Mouse (Mus musculus): Measurements from ENCODE around the gene Acox2. TPM values are rescaled to one million over a fixed set of nuclear protein-coding genes. Genes with fewer than 3 reads are reported as not detected.
A peak's percentile ranks its signal among the peaks of the same experiment; 100 is the strongest.

Gene Acox2
- total RNA-seq, 2 experiments from 2014 or later = 0.36 TPM; not detected in 1

GRCm38 (mm10) chr14:8220912-8221311, 38.2 kb downstream of the Acox2 start:
- TF ChIP-seq CTCF (IDR thresholded peaks at IDR 0.05) = no peak
- Histone ChIP-seq H3K4me3 (no peak overlapping the region), H3K27ac (no peak overlapping the region)
- no peak for DNase-seq (ENCODE audit: extremely low spot score in 1 of 2, low spot score in 2 of 2)
- intact Hi-C loops (cut with DNase I) = no loop called here

- intact Hi-C loops (cut with DNase I) = no loop called here
- peak; percentile 59 for TF ChIP-seq CTCF (IDR thresholded peaks at IDR 0.05)
- no peak for DNase-seq (ENCODE audit: extremely low spot score in 1 of 2, low spot score in 2 of 2)
- Histone ChIP-seq H3K27ac (no peak overlapping the region; the same call in 1 of the 2 replicates), H3K4me3 (no peak overlapping the region)
Measured at GRCm38 (mm10) chr14:8220306-8220705, 38.8 kb downstream of the Acox2 start.

GRCm38 (mm10) chr14:8219876-8220275, 39.3 kb downstream of the Acox2 start:
- no peak overlapping the region; the same call in 1 of the 2 replicates for H3K27ac ChIP-seq
- intact Hi-C loops (cut with DNase I) = no loop called here
- DNase-seq (ENCODE audit: extremely low spot score in 1 of 2, low spot score in 2 of 2) = no peak
- no peak for TF ChIP-seq CTCF (IDR thresholded peaks at IDR 0.05)
- no peak overlapping the region for H3K4me3 ChIP-seq

- no peak for DNase-seq (ENCODE audit: extremely low spot score in 1 of 2, low spot score in 2 of 2)
- intact Hi-C loops (cut with DNase I) = no loop called here
- no peak for TF ChIP-seq CTCF (IDR thresholded peaks at IDR 0.05)
- H3K4me3 ChIP-seq = no peak overlapping the region
- H3K27ac ChIP-seq = peak overlapping the region; percentile 55
Measured at GRCm38 (mm10) chr14:8218730-8219380, 40.3 kb downstream of the Acox2 start.

GRCm38 (mm10) chr14:8218238-8218637, 40.9 kb downstream of the Acox2 start:
- no peak for DNase-seq (ENCODE audit: extremely low spot score in 1 of 2, low spot score in 2 of 2)
- H3K27ac ChIP-seq = peak overlapping the region; percentile 55
- intact Hi-C loops (cut with DNase I) = no loop called here
- H3K4me3 ChIP-seq = no peak overlapping the region
- no peak; the same call in 1 of the 2 replicates for TF ChIP-seq CTCF (IDR thresholded peaks at IDR 0.05)

- no peak overlapping the region for H3K27ac ChIP-seq
- intact Hi-C loops (cut with DNase I) = no loop called here
- H3K4me3 ChIP-seq = peak overlapping the region; percentile 92
- no peak for DNase-seq (ENCODE audit: extremely low spot score in 1 of 2, low spot score in 2 of 2)
- no peak for TF ChIP-seq CTCF (IDR thresholded peaks at IDR 0.05)
Measured at GRCm38 (mm10) chr14:8216100-8216499, 43.1 kb downstream of the Acox2 start.

GRCm38 (mm10) chr14:8215208-8215778, 43.9 kb downstream of the Acox2 start:
- H3K4me3 ChIP-seq = peak overlapping the region; percentile 92
- peak overlapping the region; percentile 96 for H3K27ac ChIP-seq
- DNase-seq (ENCODE audit: extremely low spot score in 1 of 2, low spot score in 2 of 2) = no peak
- intact Hi-C loops (cut with DNase I) = loop anchor here (2.0 kb wide), 2 partner anchors 42 to 132 kb away; partner anchors contain the start of gene Pdhb
- no peak; the same call in 1 of the 2 replicates for TF ChIP-seq CTCF (IDR thresholded peaks at IDR 0.05)

- Histone ChIP-seq H3K27ac (peak overlapping the region; percentile 96), H3K4me3 (peak overlapping the region; percentile 92)
- peak; percentile 81 to 82 for DNase-seq (ENCODE audit: extremely low spot score in 1 of 2, low spot score in 2 of 2)
- intact Hi-C loops (cut with DNase I) = loop anchor here (1.0 to 2.0 kb wide), 3 partner anchors 42 to 132 kb away; partner anchors contain the start of gene Pdhb
- TF ChIP-seq CTCF (IDR thresholded peaks at IDR 0.05) = no peak
Measured at GRCm38 (mm10) chr14:8214299-8215207, 44.6 kb downstream of the Acox2 start.

- peak; percentile 81 for TF ChIP-seq CTCF (IDR thresholded peaks at IDR 0.05)
- intact Hi-C loops (cut with DNase I) = loop anchor here (1.0 to 2.0 kb wide), 3 partner anchors 41 to 133 kb away; partner anchors contain the start of gene Pdhb
- H3K27ac ChIP-seq = peak within 1 kb of the TSS; percentile 96
- peak; percentile 98 to 99 for DNase-seq (ENCODE audit: extremely low spot score in 1 of 2, low spot score in 2 of 2)
- peak within 1 kb of the TSS; percentile 92 for H3K4me3 ChIP-seq
Measured at GRCm38 (mm10) chr14:8213803-8214224, 45.3 kb downstream of the Acox2 start, which contains the start of gene Kctd6. Gene Kctd6, plus strand, starts transcription at chr14:8214140.

GRCm38 (mm10) chr14:8212996-8213395, 46.2 kb downstream of the Acox2 start:
- H3K27ac ChIP-seq = no peak overlapping the region
- intact Hi-C loops (cut with DNase I) = no loop called here

GRCm38 (mm10) chr14:8209896-8210295, 49.3 kb downstream of the Acox2 start:
- H3K4me3 ChIP-seq = no peak overlapping the region
- peak overlapping the region; percentile 76 for H3K27ac ChIP-seq
- no peak for TF ChIP-seq CTCF (IDR thresholded peaks at IDR 0.05)
- DNase-seq (ENCODE audit: extremely low spot score in 1 of 2, low spot score in 2 of 2) = no peak
- intact Hi-C loops (cut with DNase I) = loop anchor here (1.0 kb wide), 1 partner anchor 24 kb away; no protein-coding TSS in a partner anchor

More at GRCm38 (mm10) chr14:8212996-8213395, 46.2 kb downstream of the Acox2 start:
- DNase-seq (ENCODE audit: extremely low spot score in 1 of 2, low spot score in 2 of 2) = no peak
- no peak for TF ChIP-seq CTCF (IDR thresholded peaks at IDR 0.05)
- no peak overlapping the region for H3K4me3 ChIP-seq
